Mouse (Mus musculus): ENCODE results near the gene Cpt1a. TPM values are rescaled to one million over a fixed set of nuclear protein-coding genes. Genes with fewer than 3 reads are reported as not detected.

The Cpt1a gene
- polyA plus RNA-seq (2014; fragmentation: Illumina TruSeq; extraction: RNeasy Lipid Tissue Mini Kit (QIAGEN cat#74804); ENCODE audit: low read depth, low replicate concordance) = 83.1 TPM

DNA sequence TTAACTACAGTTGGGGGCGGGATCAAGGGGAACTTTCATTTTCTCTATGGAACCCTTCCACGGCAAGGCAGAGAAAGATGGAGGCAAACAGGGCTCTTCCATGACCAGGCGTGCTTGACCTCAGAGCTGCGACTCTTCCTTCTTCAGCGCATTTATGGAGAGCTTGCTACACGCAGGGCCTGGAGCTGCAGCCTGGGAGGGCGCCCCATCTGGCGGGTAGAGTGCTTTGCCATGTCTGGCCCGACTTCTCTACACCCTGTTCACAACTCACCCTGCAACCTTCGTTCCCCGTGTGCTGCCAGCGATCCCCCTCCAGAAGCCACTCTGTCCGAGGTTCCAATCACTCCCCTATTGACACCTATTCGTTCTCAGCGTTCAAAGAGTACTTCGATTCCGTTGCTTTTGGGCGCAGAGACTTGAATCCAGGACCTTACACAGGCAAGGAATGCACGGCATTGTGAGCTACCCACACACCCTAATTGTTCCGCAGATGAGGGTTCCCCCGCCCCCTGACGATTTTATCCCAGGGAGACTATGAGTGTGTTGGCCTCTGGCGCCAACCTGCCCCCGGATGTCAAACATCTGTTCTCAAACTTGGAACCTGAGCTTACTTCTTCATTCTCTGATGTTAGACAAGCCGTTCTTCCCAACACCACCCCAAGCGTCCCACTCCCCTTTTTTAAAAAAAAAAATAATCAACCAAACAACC, at the start of gene Cpt1a:
Cpt1a (plus strand) TSS at position 74 of the 709 bp plus-strand sequence.

DNA sequence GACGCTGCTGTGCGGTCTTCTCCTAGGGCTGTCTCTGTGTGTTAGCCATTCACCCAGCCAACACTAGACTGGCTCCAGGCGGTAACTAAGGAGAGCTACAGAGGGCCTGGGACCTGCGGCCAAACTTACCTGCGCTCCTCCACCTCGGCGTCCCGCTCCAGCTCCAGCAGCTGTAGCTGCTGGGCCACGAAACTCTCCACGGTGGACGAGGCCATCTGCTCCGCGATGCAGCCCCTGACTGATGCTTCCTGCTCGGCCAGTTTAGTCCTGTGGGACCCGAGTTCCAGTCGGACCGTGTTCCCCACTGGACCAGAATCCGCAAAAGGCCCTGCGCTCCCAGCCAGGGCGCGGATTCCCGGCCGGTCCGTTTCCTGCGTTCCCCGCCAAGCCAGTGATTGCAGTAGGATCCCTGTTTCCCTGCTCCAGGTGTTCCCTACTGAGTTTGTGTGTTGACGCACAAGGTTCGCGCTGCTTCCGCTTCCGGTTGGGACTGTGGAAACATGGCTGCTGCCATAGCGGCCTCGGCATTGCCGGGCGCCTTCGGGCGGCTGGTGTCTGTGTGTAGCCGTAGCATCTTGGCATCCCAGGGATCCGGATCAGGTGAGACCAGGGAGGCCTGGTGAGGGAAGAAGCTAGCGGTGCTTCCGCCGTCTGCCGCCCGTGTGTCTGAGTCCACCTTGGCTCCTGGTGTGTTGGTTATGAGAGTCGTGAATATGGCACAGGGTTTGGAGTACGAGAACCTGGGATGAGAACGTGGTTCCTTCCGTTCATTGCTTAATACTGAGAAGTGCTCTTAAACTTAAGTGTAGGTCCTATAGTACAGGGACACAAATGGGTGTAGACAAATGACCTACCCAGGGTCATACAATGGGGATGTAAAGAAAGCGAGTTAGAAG, 39.3 kb upstream of the Cpt1a start, which contains the start of the genes Mrpl21 and Ighmbp2:
Mrpl21 (plus strand) TSS at position 330 of the 896 bp plus-strand sequence.
Ighmbp2 (minus strand) TSS at position 446 of the 896 bp plus-strand sequence.

DNA sequence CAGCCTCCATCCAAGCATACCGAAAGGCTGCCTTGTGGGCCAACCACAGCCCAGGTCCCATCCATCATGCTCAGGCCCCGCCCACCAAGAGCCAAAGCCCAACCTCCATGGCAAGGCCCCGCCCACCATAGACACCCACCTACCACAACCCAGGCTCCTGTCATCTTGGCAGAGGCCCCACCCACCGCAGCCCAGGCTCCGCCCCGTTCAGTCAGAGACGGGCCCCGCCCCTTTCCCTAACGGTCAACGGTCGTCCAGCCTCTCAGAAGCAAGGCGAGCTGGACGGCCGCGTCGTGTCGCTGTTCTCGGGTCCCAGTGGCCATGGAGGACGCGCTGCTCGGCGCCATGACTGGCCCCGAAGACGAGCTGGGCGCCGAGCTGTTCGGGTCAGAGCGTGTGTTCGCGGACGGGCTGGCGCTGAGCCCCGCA, 66.5 kb downstream of the Cpt1a start, which contains the start of gene Tesmin:
Tesmin (plus strand) TSS at position 229 of the 429 bp plus-strand sequence.

DNA sequence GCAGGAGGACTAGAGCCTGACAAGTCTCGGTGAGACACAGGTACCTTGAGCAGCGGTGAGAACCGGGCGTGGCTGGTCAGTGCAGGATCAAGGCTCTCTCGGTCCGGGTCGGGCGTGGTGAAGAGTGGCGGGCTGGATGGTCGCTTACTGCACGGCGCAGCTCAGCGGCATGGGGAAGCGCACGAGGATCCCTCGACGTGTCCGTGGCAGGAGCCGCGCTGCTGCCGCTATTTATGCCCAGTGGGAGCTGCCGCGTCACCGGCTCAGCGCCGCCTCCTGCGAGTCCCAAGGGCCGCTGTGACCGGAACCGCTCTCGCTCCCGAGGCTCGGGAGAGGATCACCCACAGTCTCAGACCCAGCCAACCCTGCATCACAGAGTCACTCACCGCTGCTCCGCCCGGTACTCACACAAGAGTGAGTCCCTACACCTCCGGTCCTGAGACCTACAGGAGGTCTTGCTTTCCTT, 92.2 kb downstream of the Cpt1a start, which contains the start of gene Gal:
Gal (minus strand) TSS at position 277 of the 466 bp plus-strand sequence.

Other genes starting within 250 kb of the Cpt1a start
- gene Mrpl21, start 39.4 kb upstream of the Cpt1a start, polyA plus RNA-seq (2014; fragmentation: Illumina TruSeq; extraction: RNeasy Lipid Tissue Mini Kit (QIAGEN cat#74804); ENCODE audit: low read depth, low replicate concordance) = 43.8 TPM
- 3.5 TPM for gene Ighmbp2, start 39.3 kb upstream of the Cpt1a start, polyA plus RNA-seq (2014; fragmentation: Illumina TruSeq; extraction: RNeasy Lipid Tissue Mini Kit (QIAGEN cat#74804); ENCODE audit: low read depth, low replicate concordance)
- 2.8 TPM for gene Tesmin, start 66.5 kb downstream of the Cpt1a start, polyA plus RNA-seq (2014; fragmentation: Illumina TruSeq; extraction: RNeasy Lipid Tissue Mini Kit (QIAGEN cat#74804); ENCODE audit: low read depth, low replicate concordance)
- not detected for gene Gal, start 92.2 kb downstream of the Cpt1a start, polyA plus RNA-seq (2014; fragmentation: Illumina TruSeq; extraction: RNeasy Lipid Tissue Mini Kit (QIAGEN cat#74804); ENCODE audit: low read depth, low replicate concordance)